Mouse (Mus musculus): ENCODE measurements around the gene Ppp1r1a. TPM values are rescaled to one million over a fixed set of nuclear protein-coding genes. Genes with fewer than 3 reads are reported as not detected.

Ppp1r1a gene
- 55.2 and 56.1 TPM in 2 replicates for polyA plus RNA-seq (2016; fragmentation: Nextera tagmentation; extraction: Ambion mirVana)

DNA sequence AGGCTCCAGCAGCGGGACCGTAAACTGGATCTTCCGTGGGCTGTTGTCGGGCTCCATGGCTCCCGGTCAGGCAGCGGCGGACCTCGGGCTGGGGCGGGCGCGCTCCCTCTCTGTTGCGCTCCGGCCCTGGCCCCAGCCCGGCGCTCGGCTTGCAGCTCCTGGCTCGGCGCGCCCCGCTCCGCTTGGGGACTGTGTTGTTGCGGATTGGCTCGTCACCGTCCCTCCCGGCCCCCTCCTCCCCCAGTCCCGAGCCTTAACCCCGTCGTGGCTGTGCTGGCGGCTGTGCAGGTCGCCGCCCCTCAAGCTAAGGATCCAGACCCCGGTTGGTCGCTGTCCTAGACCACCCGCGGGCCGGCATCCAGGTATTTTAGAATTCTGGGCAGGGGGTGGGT, at the start of gene Ppp1r1a:
TSS of gene Ppp1r1a (minus strand) at position 182 of the 392 bp plus-strand sequence.
- H3K9ac ChIP-seq, result peak within 1 kb of the TSS; percentile 85
- peak; percentile 87 for ATAC-seq (ENCODE audit: low FRiP score)
- H3K27ac ChIP-seq, result peak within 1 kb of the TSS; percentile 44; the same call in 1 of the 2 replicates
- no peaks in the 10 kb centered on the region for H3K9me3 ChIP-seq (replicated peaks)
- H3K4me2 ChIP-seq (replicated peaks), result peak within 1 kb of the TSS; percentile 94
- H3K27me3 ChIP-seq, result peaks cover 7% of the 10 kb centered on the region; the same call in 1 of the 2 replicates
- H3K4me1 ChIP-seq, result peaks cover 23% of the 10 kb centered on the region
- peak within 1 kb of the TSS; percentile 80 for H3K4me3 ChIP-seq
- WGBS, result under 1% methylated on average over 36 of the region's 36 CpGs
- H3K36me3 ChIP-seq, result no peaks in the 10 kb centered on the region

DNA sequence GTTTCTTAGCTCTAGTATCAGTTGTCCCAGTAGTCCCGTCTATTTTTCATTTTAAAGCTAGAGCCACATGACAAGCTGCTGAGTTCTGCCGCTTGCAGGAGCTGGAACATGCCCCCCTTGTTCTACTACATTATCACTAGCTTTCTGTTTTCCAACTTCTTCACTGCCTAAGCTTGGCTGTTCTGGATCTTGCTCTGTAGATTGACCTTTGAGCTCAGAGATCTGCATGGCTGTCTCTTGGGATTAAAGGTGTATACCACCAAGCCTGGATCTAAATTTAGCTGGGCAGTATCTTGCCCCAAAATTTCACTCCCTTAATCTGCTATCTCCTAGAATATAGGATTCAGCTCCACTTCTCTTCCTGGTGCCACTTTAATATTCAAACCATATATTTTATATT, 48.1 kb upstream of the Ppp1r1a start:
- no peak overlapping the region for H3K4me2 ChIP-seq (replicated peaks)
- H3K27ac ChIP-seq, result no peak overlapping the region
- H3K9ac ChIP-seq, result no peak overlapping the region
- no peaks in the 10 kb centered on the region for H3K9me3 ChIP-seq (replicated peaks)
- no peaks in the 10 kb centered on the region for H3K4me1 ChIP-seq
- no peaks in the 10 kb centered on the region for H3K27me3 ChIP-seq
- H3K36me3 ChIP-seq, result no peaks in the 10 kb centered on the region
- WGBS, result 88% methylated on average over 2 of the region's 2 CpGs
- no peak for ATAC-seq (ENCODE audit: low FRiP score)
- no peak overlapping the region for H3K4me3 ChIP-seq

DNA sequence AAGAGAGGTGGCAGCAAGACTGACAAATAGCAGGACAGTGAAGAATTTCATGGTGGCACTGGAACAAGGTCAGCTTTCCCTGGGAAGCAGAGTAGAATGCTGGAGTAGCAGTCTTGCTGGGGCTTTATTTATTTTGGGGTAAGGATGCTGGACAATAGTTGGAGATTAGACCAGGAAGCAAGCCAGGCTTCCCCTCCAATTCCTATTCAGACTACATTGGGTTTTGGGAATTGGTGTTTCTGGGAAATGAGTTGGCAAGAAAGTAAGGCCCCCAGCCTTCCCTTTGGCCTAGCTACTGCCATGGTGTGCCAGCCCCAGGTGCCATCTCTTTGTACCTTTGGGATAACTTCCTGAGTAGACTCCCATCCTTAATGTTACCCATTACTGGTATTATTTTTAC, 27.2 kb upstream of the Ppp1r1a start, which contains the start of gene Glycam1:
TSS of gene Glycam1 (minus strand) at position 101 of the 400 bp plus-strand sequence.
- H3K4me2 ChIP-seq (replicated peaks), result no peak within 1 kb of the TSS
- no peak for ATAC-seq (ENCODE audit: low FRiP score)

DNA sequence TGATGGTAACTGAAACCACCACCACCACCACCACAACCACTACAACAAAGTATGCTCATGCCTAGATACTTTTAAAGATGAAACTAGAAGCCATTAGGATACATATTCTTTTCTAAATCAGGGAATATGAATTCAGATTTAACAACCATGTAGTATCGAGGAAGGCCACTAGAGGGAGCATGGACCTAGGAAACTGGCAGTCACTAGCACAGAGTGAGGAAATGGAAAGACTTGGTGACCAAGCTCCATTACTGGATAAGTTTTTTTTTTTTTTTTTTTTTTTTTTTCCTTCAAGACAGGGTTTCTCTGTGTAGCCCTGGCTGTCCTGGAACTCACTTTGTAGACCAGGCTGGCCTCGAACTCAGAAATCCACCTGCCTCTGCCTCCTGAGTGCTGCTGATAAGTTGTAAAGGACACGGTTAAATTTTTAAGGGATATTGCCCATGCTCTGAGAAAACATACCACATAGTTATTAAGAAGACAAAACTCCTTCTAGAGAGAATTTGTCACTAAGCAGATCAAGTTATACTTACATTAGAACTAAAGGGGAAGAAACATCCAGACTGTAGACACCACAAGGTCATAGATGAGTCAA, 14.4 kb upstream of the Ppp1r1a start:
- H3K27ac ChIP-seq, result no peak overlapping the region
- no peak overlapping the region for H3K4me3 ChIP-seq
- no peak overlapping the region for H3K9ac ChIP-seq
- no peak overlapping the region for H3K4me2 ChIP-seq (replicated peaks)
- no peaks in the 10 kb centered on the region for H3K36me3 ChIP-seq
- ATAC-seq (ENCODE audit: low FRiP score), result no peak
- no peaks in the 10 kb centered on the region for H3K9me3 ChIP-seq (replicated peaks)
- no peaks in the 10 kb centered on the region for H3K4me1 ChIP-seq
- 43% methylated on average over 3 of the region's 3 CpGs for WGBS
- H3K27me3 ChIP-seq, result no peaks in the 10 kb centered on the region

More for the DNA sequence above, 27.2 kb upstream of the Ppp1r1a start, which contains the start of gene Glycam1:
- Histone ChIP-seq H3K9me3 (replicated peaks) (no peaks in the 10 kb centered on the region), H3K4me1 (no peaks in the 10 kb centered on the region), H3K36me3 (no peaks in the 10 kb centered on the region), H3K27ac (no peak within 1 kb of the TSS), H3K9ac (no peak within 1 kb of the TSS), H3K4me3 (no peak within 1 kb of the TSS), H3K27me3 (no peaks in the 10 kb centered on the region)

DNA sequence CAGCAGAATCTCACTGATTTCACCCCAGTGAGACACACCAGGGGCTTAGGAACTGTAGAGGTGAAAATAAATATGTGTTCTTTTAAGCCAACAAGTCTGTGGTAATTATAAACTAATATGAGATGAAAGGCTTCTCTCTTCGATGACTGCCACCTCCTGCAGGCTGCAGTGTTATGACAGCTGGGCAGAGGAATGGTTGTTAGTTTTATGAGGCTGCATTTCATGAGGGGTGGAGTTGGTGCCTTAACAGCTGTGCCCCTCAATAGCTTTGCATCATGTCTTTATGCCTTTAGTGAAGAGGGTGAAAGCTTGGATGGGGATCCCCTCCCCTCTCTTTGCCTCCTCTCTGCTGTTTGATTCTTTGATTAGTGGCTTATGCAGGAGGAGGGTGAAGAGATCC, 13.2 kb upstream of the Ppp1r1a start:
- Histone ChIP-seq H3K4me3 (no peak overlapping the region), H3K4me1 (no peaks in the 10 kb centered on the region), H3K27me3 (no peaks in the 10 kb centered on the region), H3K9ac (no peak overlapping the region), H3K27ac (no peak overlapping the region), H3K9me3 (replicated peaks) (no peaks in the 10 kb centered on the region), H3K36me3 (no peaks in the 10 kb centered on the region), H3K4me2 (replicated peaks) (no peak overlapping the region)
- 37% methylated on average over 1 of the region's 1 CpGs for WGBS
- no peak for ATAC-seq (ENCODE audit: low FRiP score)

DNA sequence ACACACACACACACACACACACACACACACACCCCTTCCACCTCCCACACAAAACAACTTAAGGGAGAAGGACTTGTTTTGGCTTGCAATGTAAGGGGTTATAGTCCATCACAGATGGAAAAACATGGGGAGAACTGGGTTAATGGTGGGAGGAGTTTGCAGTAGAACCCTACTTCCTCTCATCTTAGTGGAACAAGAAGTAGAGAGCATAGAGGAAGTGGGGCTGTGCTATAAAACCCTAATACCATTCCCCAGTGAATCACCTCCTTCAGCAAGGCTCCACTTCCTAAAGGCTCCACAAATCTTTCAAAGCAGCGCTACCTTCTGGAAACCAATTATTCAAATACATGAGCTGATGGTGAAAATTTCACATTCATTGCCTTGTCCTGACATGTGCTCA, 11.7 kb upstream of the Ppp1r1a start:
- no peak overlapping the region for H3K4me2 ChIP-seq (replicated peaks)
- no peak overlapping the region for H3K9ac ChIP-seq
- no peak overlapping the region for H3K27ac ChIP-seq
- H3K27me3 ChIP-seq, result no peaks in the 10 kb centered on the region
- WGBS, result 94% methylated on average over 1 of the region's 1 CpGs
- no peak overlapping the region for H3K4me3 ChIP-seq
- no peak for ATAC-seq (ENCODE audit: low FRiP score)
- no peaks in the 10 kb centered on the region for H3K4me1 ChIP-seq
- H3K9me3 ChIP-seq (replicated peaks), result no peaks in the 10 kb centered on the region
- H3K36me3 ChIP-seq, result no peaks in the 10 kb centered on the region

DNA sequence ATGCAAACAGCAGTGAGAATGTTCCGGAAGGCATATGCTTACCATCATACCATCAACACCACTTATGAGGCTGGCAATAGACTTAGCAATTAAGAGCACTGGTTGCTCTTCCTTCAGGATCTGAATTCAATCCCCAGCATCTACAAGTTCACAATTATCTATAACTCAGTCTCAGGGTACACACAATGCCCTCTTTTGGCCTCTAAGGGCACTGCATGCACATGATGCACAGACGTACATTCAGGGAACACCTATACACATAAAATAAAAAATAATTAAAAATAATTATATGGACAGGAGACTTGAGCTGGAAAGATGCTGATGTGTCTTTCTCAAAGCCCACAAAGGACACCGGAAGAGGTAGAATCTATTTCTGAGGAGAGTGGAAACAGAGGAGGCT, 10.2 kb upstream of the Ppp1r1a start:
- H3K4me1 ChIP-seq, result no peaks in the 10 kb centered on the region
- no peak overlapping the region for H3K4me2 ChIP-seq (replicated peaks)
- H3K36me3 ChIP-seq, result no peaks in the 10 kb centered on the region
- WGBS, result 90% methylated on average over 3 of the region's 3 CpGs
- H3K9me3 ChIP-seq (replicated peaks), result no peaks in the 10 kb centered on the region
- no peak overlapping the region for H3K4me3 ChIP-seq
- ATAC-seq (ENCODE audit: low FRiP score), result no peak
- no peak overlapping the region for H3K27ac ChIP-seq
- H3K9ac ChIP-seq, result no peak overlapping the region
- no peaks in the 10 kb centered on the region for H3K27me3 ChIP-seq

DNA sequence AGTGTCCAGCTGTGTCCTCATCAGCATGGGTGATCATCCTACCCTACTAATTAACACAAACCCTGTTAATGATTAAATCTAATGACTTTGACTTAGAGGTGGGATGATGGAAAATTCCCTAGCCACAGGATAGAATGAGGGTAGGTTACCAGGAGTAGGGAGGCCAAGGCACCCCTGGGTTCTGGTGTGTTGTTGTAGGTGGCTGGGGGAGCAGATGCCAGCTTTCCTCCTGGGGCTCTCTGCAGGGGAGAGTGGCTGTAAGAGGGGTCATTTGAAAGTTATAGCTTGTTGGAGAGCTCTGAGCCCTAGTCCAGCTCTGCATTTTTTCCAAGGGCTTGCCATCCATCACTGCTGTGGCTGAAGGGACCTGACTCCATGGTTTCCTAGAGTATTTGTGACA, 4.7 kb upstream of the Ppp1r1a start:
- Histone ChIP-seq H3K27me3 (0 out of 2 replicates have a peak, but pooled peaks cover 5% of the 10 kb centered on the region), H3K9ac (no peak overlapping the region), H3K36me3 (no peaks in the 10 kb centered on the region), H3K9me3 (replicated peaks) (no peaks in the 10 kb centered on the region), H3K27ac (no peak overlapping the region), H3K4me2 (replicated peaks) (no peak overlapping the region), H3K4me3 (no peak overlapping the region), H3K4me1 (peaks cover 7% of the 10 kb centered on the region)
- ATAC-seq (ENCODE audit: low FRiP score), result no peak

DNA sequence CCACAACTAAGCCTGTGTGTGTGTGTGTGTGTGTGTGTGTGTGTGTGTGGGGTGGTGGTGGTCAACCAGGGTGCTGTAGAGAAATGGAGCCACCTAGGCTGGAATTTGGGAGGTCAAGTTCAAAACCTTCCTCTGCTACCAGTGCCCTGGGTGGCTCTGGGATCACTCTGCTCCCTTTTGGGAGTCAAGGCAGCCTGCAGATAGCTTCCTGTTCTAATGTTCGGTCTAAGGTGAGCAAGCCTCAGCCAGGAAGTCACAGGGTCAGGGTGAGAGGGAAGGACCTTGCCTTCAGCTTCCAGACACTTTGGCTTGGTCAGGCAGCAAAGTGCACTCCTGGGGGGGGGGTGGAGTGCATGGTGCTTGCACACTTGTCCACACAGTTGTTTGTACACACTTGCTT, 2.8 kb upstream of the Ppp1r1a start:
- Histone ChIP-seq H3K27me3 (peaks cover 6% of the 10 kb centered on the region; the same call in 1 of the 2 replicates), H3K36me3 (no peaks in the 10 kb centered on the region), H3K9ac (no peak overlapping the region), H3K4me3 (no peak overlapping the region), H3K9me3 (replicated peaks) (no peaks in the 10 kb centered on the region), H3K4me2 (replicated peaks) (no peak overlapping the region), H3K27ac (no peak overlapping the region), H3K4me1 (peaks cover 18% of the 10 kb centered on the region)
- no peak for ATAC-seq (ENCODE audit: low FRiP score)
- 85% methylated on average over 1 of the region's 1 CpGs for WGBS

DNA sequence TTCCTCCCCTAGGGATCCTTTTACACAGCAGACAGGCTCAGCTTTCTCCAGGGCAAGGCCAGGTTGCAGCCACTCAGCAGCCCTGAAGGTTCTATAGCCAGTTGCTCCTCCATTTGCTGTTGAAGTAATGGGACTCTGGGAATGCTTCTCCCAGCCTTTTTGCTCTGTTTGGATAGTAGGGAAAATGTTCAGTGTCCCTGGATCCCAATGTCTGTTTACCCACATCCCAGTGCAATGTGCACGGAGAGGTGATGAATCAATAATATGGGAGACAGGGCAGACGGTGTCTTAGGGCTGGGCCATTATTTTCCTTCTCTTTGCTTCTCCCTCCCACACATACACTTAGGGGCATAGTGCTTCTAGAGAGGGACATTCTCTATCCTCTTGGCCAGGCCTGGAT, 1.5 kb upstream of the Ppp1r1a start:
- Histone ChIP-seq H3K27me3 (peaks cover 7% of the 10 kb centered on the region; the same call in 1 of the 2 replicates), H3K9ac (no peak overlapping the region), H3K27ac (no peak overlapping the region), H3K4me2 (replicated peaks) (no peak overlapping the region), H3K9me3 (replicated peaks) (no peaks in the 10 kb centered on the region), H3K4me1 (peaks cover 20% of the 10 kb centered on the region), H3K4me3 (no peak overlapping the region), H3K36me3 (no peaks in the 10 kb centered on the region)
- no peak for ATAC-seq (ENCODE audit: low FRiP score)
- 65% methylated on average over 2 of the region's 2 CpGs for WGBS

DNA sequence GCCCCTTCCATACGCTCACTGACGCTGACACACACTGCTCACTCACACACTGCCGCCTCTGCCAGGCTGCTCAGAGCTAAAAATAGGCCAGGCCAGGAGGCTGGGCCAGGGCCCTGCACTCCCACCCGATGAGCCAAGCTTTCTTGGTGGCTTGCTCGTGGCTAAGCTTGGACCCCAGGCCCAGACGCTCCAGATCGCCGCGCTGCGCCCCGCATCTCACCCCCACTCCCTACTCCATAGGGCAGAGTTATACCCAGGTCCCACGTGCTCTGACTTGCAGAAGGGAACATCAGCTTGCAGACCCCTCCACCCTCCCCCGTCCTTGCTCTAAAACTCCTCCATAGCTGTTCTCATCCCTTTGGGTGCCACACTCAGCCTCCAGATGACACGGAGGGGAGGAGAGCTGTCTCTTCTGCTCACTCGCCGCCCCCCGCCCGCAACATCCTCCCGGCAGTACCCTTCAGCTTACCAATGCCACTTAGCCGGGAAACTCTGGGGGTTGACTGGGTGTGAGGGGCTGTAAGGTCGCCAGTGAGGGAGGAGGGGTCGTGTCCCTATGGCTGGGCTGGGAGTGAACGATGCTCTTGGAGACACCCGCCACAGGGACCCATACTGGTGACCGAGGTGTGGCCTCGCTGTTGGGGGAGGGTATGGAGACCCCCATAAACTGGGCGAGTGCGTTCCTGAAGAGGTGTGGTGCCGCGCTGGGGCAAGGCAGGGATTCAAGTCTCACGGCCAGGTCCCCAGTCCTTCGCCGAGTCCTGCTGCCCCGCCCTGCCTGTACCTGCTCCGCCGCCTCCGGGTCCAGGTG, 587 bp downstream of the Ppp1r1a start:
- H3K27ac ChIP-seq, result peak overlapping the region; percentile 44; the same call in 1 of the 2 replicates
- peak; percentile 68 for ATAC-seq (ENCODE audit: low FRiP score)
- WGBS, result under 1% methylated on average over 37 of the region's 37 CpGs
- H3K4me3 ChIP-seq, result peak overlapping the region; percentile 80
- peak overlapping the region; percentile 94 for H3K4me2 ChIP-seq (replicated peaks)
- peak overlapping the region; percentile 85 for H3K9ac ChIP-seq
- no peaks in the 10 kb centered on the region for H3K36me3 ChIP-seq
- H3K27me3 ChIP-seq, result peaks cover 7% of the 10 kb centered on the region; the same call in 1 of the 2 replicates
- peaks cover 23% of the 10 kb centered on the region for H3K4me1 ChIP-seq
- no peaks in the 10 kb centered on the region for H3K9me3 ChIP-seq (replicated peaks)

DNA sequence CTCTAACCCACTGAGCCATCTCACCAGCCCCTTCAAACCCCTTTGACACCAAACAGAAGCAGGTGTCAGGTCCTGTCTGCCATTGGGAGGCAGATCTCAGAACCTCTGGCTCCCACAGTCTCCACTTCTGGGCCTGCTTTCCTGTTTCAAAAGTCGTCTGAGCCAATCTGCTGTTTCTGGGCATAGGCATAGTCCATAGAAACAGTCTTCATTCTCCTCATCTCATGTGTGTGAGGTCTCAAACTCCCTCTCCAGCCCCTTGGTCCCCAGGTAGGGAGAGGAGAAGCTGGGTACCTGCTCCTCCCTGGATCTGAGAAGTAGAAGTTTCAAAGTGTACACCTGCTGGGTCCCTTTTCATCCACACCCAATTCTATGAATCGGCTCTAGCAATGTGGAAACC, 1.3 kb downstream of the Ppp1r1a start:
- WGBS, result 31% methylated on average over 2 of the region's 2 CpGs
- Histone ChIP-seq H3K4me1 (peaks cover 23% of the 10 kb centered on the region), H3K9ac (peak overlapping the region; percentile 85), H3K27me3 (peaks cover 7% of the 10 kb centered on the region; the same call in 1 of the 2 replicates), H3K4me3 (peak overlapping the region; percentile 80), H3K27ac (no peak overlapping the region), H3K36me3 (no peaks in the 10 kb centered on the region), H3K9me3 (replicated peaks) (no peaks in the 10 kb centered on the region), H3K4me2 (replicated peaks) (peak overlapping the region; percentile 94)
- no peak for ATAC-seq (ENCODE audit: low FRiP score)
